Mouse (Mus musculus): ENCODE data around the gene Dnaic2. TPM values are rescaled to one million over a fixed set of nuclear protein-coding genes. Genes with fewer than 3 reads are reported as not detected.

Dnaic2 gene
- polyA plus RNA-seq, 1 experiment: 1.9 TPM

GRCm38 (mm10) chr11:114724787-114725590 is 2.2 kb upstream of the Dnaic2 start:
- no peaks in the 10 kb centered on the region for H3K27me3 ChIP-seq (ENCODE audit: control insufficient read depth, insufficient read depth, low read length)
- no peak for DNase-seq
- peaks cover 7% of the 10 kb centered on the region for H3K4me1 ChIP-seq (replicated peaks; ENCODE audit: control insufficient read depth, insufficient read depth, low read length)
- no peak overlapping the region for H3K4me3 ChIP-seq (ENCODE audit: control insufficient read depth, insufficient read depth, low read length)
- no peak for TF ChIP-seq POLR2A (IDR thresholded peaks at IDR 0.05; ENCODE audit: control insufficient read depth, extremely low read depth, insufficient read depth, low read length, poor library complexity)
- no peak for TF ChIP-seq CTCF (IDR thresholded peaks at IDR 0.05; ENCODE audit: borderline replicate concordance, control insufficient read depth, extremely low read depth, insufficient read depth, low read length, poor library complexity)
- H3K36me3 ChIP-seq (ENCODE audit: control insufficient read depth, insufficient read depth, low read length): no peaks in the 10 kb centered on the region
- WGBS: 79% methylated on average over 11 of the region's 11 CpGs
- H3K27ac ChIP-seq (ENCODE audit: control insufficient read depth, insufficient read depth, low read length): no peak overlapping the region

GRCm38 (mm10) chr11:114727826-114728186 is 598 bp downstream of the Dnaic2 start:
- WGBS: 59% methylated on average over 5 of the region's 5 CpGs

GRCm38 (mm10) chr11:114728333-114728732 is 1.1 kb downstream of the Dnaic2 start:
- peaks cover 7% of the 10 kb centered on the region for H3K4me1 ChIP-seq (replicated peaks; ENCODE audit: control insufficient read depth, insufficient read depth, low read length)
- TF ChIP-seq POLR2A (IDR thresholded peaks at IDR 0.05; ENCODE audit: control insufficient read depth, extremely low read depth, insufficient read depth, low read length, poor library complexity) (no peak), CTCF (IDR thresholded peaks at IDR 0.05; ENCODE audit: borderline replicate concordance, control insufficient read depth, extremely low read depth, insufficient read depth, low read length, poor library complexity) (no peak)
- H3K4me3 ChIP-seq (ENCODE audit: control insufficient read depth, insufficient read depth, low read length): no peak overlapping the region
- no peaks in the 10 kb centered on the region for H3K36me3 ChIP-seq (ENCODE audit: control insufficient read depth, insufficient read depth, low read length)
- H3K27me3 ChIP-seq (ENCODE audit: control insufficient read depth, insufficient read depth, low read length): no peaks in the 10 kb centered on the region
- WGBS: 30% methylated on average over 5 of the region's 5 CpGs
- no peak for DNase-seq
- no peak overlapping the region for H3K27ac ChIP-seq (ENCODE audit: control insufficient read depth, insufficient read depth, low read length)

More at GRCm38 (mm10) chr11:114727826-114728186, 598 bp downstream of the Dnaic2 start:
- no peak for TF ChIP-seq CTCF (IDR thresholded peaks at IDR 0.05; ENCODE audit: borderline replicate concordance, control insufficient read depth, extremely low read depth, insufficient read depth, low read length, poor library complexity)
- TF ChIP-seq POLR2A (IDR thresholded peaks at IDR 0.05; ENCODE audit: control insufficient read depth, extremely low read depth, insufficient read depth, low read length, poor library complexity): no peak
- no peak for DNase-seq
- Histone ChIP-seq H3K27me3 (ENCODE audit: control insufficient read depth, insufficient read depth, low read length) (no peaks in the 10 kb centered on the region), H3K36me3 (ENCODE audit: control insufficient read depth, insufficient read depth, low read length) (no peaks in the 10 kb centered on the region), H3K4me1 (replicated peaks; ENCODE audit: control insufficient read depth, insufficient read depth, low read length) (peaks cover 7% of the 10 kb centered on the region), H3K4me3 (ENCODE audit: control insufficient read depth, insufficient read depth, low read length) (no peak overlapping the region), H3K27ac (ENCODE audit: control insufficient read depth, insufficient read depth, low read length) (no peak overlapping the region)

- Histone ChIP-seq H3K27me3 (ENCODE audit: control insufficient read depth, insufficient read depth, low read length) (no peaks in the 10 kb centered on the region), H3K27ac (ENCODE audit: control insufficient read depth, insufficient read depth, low read length) (no peak overlapping the region), H3K4me3 (ENCODE audit: control insufficient read depth, insufficient read depth, low read length) (no peak overlapping the region), H3K36me3 (ENCODE audit: control insufficient read depth, insufficient read depth, low read length) (no peaks in the 10 kb centered on the region), H3K4me1 (replicated peaks; ENCODE audit: control insufficient read depth, insufficient read depth, low read length) (peaks cover 7% of the 10 kb centered on the region)
- TF ChIP-seq CTCF (IDR thresholded peaks at IDR 0.05; ENCODE audit: borderline replicate concordance, control insufficient read depth, extremely low read depth, insufficient read depth, low read length, poor library complexity): no peak
- TF ChIP-seq POLR2A (IDR thresholded peaks at IDR 0.05; ENCODE audit: control insufficient read depth, extremely low read depth, insufficient read depth, low read length, poor library complexity): no peak
- 90% methylated on average over 6 of the region's 6 CpGs for WGBS
- no peak for DNase-seq
Observed at GRCm38 (mm10) chr11:114729832-114730363, 2.7 kb downstream of the Dnaic2 start.

- Histone ChIP-seq H3K4me3 (ENCODE audit: control insufficient read depth, insufficient read depth, low read length) (no peak overlapping the region), H3K27ac (ENCODE audit: control insufficient read depth, insufficient read depth, low read length) (no peak overlapping the region), H3K4me1 (replicated peaks; ENCODE audit: control insufficient read depth, insufficient read depth, low read length) (peaks cover 7% of the 10 kb centered on the region), H3K36me3 (ENCODE audit: control insufficient read depth, insufficient read depth, low read length) (no peaks in the 10 kb centered on the region), H3K27me3 (ENCODE audit: control insufficient read depth, insufficient read depth, low read length) (no peaks in the 10 kb centered on the region)
- no peak for DNase-seq
- no peak for TF ChIP-seq CTCF (IDR thresholded peaks at IDR 0.05; ENCODE audit: borderline replicate concordance, control insufficient read depth, extremely low read depth, insufficient read depth, low read length, poor library complexity)
- no peak for TF ChIP-seq POLR2A (IDR thresholded peaks at IDR 0.05; ENCODE audit: control insufficient read depth, extremely low read depth, insufficient read depth, low read length, poor library complexity)
- WGBS: 92% methylated on average over 4 of the region's 4 CpGs
Observed at GRCm38 (mm10) chr11:114731711-114732110, 4.5 kb downstream of the Dnaic2 start.

GRCm38 (mm10) chr11:114732890-114733289 is 5.7 kb downstream of the Dnaic2 start:
- Histone ChIP-seq H3K4me3 (ENCODE audit: control insufficient read depth, insufficient read depth, low read length) (no peak overlapping the region), H3K27ac (ENCODE audit: control insufficient read depth, insufficient read depth, low read length) (no peak overlapping the region), H3K27me3 (ENCODE audit: control insufficient read depth, insufficient read depth, low read length) (no peaks in the 10 kb centered on the region), H3K36me3 (ENCODE audit: control insufficient read depth, insufficient read depth, low read length) (no peaks in the 10 kb centered on the region), H3K4me1 (replicated peaks; ENCODE audit: control insufficient read depth, insufficient read depth, low read length) (no peaks in the 10 kb centered on the region)
- no peak for DNase-seq
- TF ChIP-seq POLR2A (IDR thresholded peaks at IDR 0.05; ENCODE audit: control insufficient read depth, extremely low read depth, insufficient read depth, low read length, poor library complexity) (no peak), CTCF (IDR thresholded peaks at IDR 0.05; ENCODE audit: borderline replicate concordance, control insufficient read depth, extremely low read depth, insufficient read depth, low read length, poor library complexity) (no peak)
- 85% methylated on average over 22 of the region's 22 CpGs for WGBS
